Mouse (Mus musculus) mouse trophoblast stem cell (cell line): ENCODE results near the gene Pkd1l3.

Source experiments
- in situ Hi-C, 2 experiments: fragments of 300-500 bp; cut with MseI, MboI; formaldehyde crosslinking; loops; 2 replicates in 1 of 2; 3 replicates in 1 of 2; pipeline ENCODE4 v1.15.1; 2025

Gene Pkd1l3

GRCm38 (mm10) chr8:109698477-109698876 lies 84.2 kb downstream of the Pkd1l3 start:
- in situ Hi-C loops: no loop called here

- in situ Hi-C loops: no loop called here
Measured at GRCm38 (mm10) chr8:109704565-109705319, 90.4 kb downstream of the Pkd1l3 start.

GRCm38 (mm10) chr8:109705320-109706075 lies 91.2 kb downstream of the Pkd1l3 start, which contains the start of gene Zfp821:
Zfp821 (plus strand) TSS chr8:109705546.
- in situ Hi-C loops: no loop called here

GRCm38 (mm10) chr8:109706076-109706873 lies 92.0 kb downstream of the Pkd1l3 start:
- in situ Hi-C loops: no loop called here

GRCm38 (mm10) chr8:109706874-109707237 lies 92.5 kb downstream of the Pkd1l3 start:
- in situ Hi-C loops: no loop called here

GRCm38 (mm10) chr8:109707921-109708320 lies 93.6 kb downstream of the Pkd1l3 start:
- in situ Hi-C loops: no loop called here

- in situ Hi-C loops: no loop called here
Measured at GRCm38 (mm10) chr8:109712521-109712920, 98.2 kb downstream of the Pkd1l3 start.

- in situ Hi-C loops: no loop called here
Measured at GRCm38 (mm10) chr8:109714961-109715360, 100.6 kb downstream of the Pkd1l3 start.
